In the genomic region with DNA sequence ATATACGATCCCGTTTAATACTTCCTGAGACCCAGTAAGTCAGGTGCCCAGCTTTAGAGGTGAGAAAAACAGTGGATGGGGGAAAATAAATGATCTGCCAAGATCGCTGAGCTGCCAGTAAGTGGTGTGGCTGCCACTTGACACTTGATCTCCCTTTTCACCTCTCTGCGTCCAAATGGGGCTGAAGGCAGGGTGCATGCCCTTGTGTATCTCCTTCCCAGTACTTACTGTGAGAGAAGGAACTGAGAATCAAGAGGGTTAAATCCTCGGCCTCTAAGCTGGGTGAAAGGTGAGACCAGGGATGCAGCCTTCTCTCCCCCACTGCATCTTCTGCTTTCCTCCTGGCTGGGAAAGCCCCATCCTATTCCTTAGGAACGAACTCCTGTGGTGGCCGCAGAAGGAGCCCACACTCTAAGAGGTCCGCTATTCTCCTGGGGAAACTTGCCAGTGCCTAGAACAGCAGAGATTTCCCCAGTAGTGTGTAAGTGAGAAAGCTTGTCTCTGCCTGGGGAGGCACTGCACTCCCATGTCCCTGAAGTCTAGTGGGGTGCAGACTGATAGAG, we compare ENCODE assay signal across 10 mouse cellular contexts. TPM values are rescaled to one million over a fixed set of nuclear protein-coding genes. Genes with fewer than 3 reads are reported as not detected.
DNase-seq lines count a peak whose midpoint lies in the region; ATAC-seq lines count a peak whose summit lies in the region.
"Had no signal": no experiment of that assay in that cellular context is flagged by ENCODE, and none has a peak within 500 bp of the region (broad histone marks: within the 10 kb centered on the region; RNA-seq: fewer than 3 reads in every experiment).

No protein-coding gene starts in this region.

- no peak for DNase-seq in kidney, adult 9 months
- DNase-seq in embryo, embryonic 9.5 days (ENCODE audit: extremely low spot score) = peak; percentile 24
- DNase-seq in Muller cell, postnatal 12 days (ENCODE audit: inconsistent ontology term) = no peak
- no peak for DNase-seq in frontal cortex, postnatal 36 days (ENCODE audit: low spot score in 2 of 2)
- DNase-seq in thymus, postnatal 25 days = no peak
- DNase-seq: adrenal gland, adult 8-10 months; gastrocnemius, postnatal 14 days had no signal

- no peak for ATAC-seq in kidney, embryonic 14.5 days (ENCODE audit: low FRiP score, low TSS enrichment)
- ATAC-seq in hindbrain, embryonic 15.5 days (ENCODE audit: low FRiP score, low read depth) = no peak
- no peak for ATAC-seq in neural tube, embryonic 14.5 days (ENCODE audit: low read depth)

- peak overlapping the region; percentile 69 for H3K4me2 ChIP-seq in kidney, embryonic 14.5 days (replicated peaks; ENCODE audit: low read depth, low read length)
- H3K4me2 ChIP-seq in hindbrain, embryonic 15.5 days = peak overlapping the region; percentile 72
- peak overlapping the region; percentile 75 for H3K4me2 ChIP-seq in neural tube, embryonic 14.5 days (ENCODE audit: low read depth, low read length)

- H3K36me3 ChIP-seq in kidney, embryonic 14.5 days (ENCODE audit: control insufficient read depth, insufficient read depth, low read length) = no peaks in the 10 kb centered on the region
- no peaks in the 10 kb centered on the region for H3K36me3 ChIP-seq in hindbrain, embryonic 15.5 days
- no peaks in the 10 kb centered on the region for H3K36me3 ChIP-seq in neural tube, embryonic 14.5 days (ENCODE audit: control insufficient read depth, insufficient read depth, low read length)

- no peak overlapping the region for H3K9ac ChIP-seq in kidney, embryonic 14.5 days (ENCODE audit: low read depth, low read length)
- H3K9ac ChIP-seq in hindbrain, embryonic 15.5 days = peak overlapping the region; percentile 74
- peak overlapping the region; percentile 26 for H3K9ac ChIP-seq in neural tube, embryonic 14.5 days (replicated peaks; ENCODE audit: low read depth, low read length)

- H3K27ac ChIP-seq in kidney, embryonic 14.5 days (ENCODE audit: low read depth, low read length) = no peak overlapping the region
- H3K27ac ChIP-seq in hindbrain, embryonic 15.5 days (replicated peaks) = peak overlapping the region; percentile 20
- peak overlapping the region; percentile 16; the same call in 1 of the 2 replicates for H3K27ac ChIP-seq in neural tube, embryonic 14.5 days (ENCODE audit: low read depth, low read length)

- no peaks in the 10 kb centered on the region for H3K9me3 ChIP-seq in kidney, embryonic 14.5 days (ENCODE audit: control insufficient read depth, low read length)
- no peaks in the 10 kb centered on the region for H3K9me3 ChIP-seq in hindbrain, embryonic 15.5 days
- H3K9me3 ChIP-seq in neural tube, embryonic 14.5 days (ENCODE audit: control insufficient read depth, low read length) = no peaks in the 10 kb centered on the region

- H3K27me3 ChIP-seq in kidney, embryonic 14.5 days (ENCODE audit: control insufficient read depth, insufficient read depth, low read length) = peaks cover 13% of the 10 kb centered on the region; the same call in 1 of the 2 replicates
- no peaks in the 10 kb centered on the region for H3K27me3 ChIP-seq in hindbrain, embryonic 15.5 days
- no peaks in the 10 kb centered on the region for H3K27me3 ChIP-seq in neural tube, embryonic 14.5 days (ENCODE audit: control insufficient read depth, insufficient read depth, low read length)

- H3K4me3 ChIP-seq in kidney, embryonic 14.5 days (ENCODE audit: low read length) = peak overlapping the region; percentile 47; the same call in 1 of the 2 replicates
- H3K4me3 ChIP-seq in hindbrain, embryonic 15.5 days = peak overlapping the region; percentile 57
- peak overlapping the region; percentile 58 for H3K4me3 ChIP-seq in neural tube, embryonic 14.5 days (ENCODE audit: low read depth, low read length)

- 0 out of 2 replicates have a peak, but pooled peaks cover 3% of the 10 kb centered on the region for H3K4me1 ChIP-seq in kidney, embryonic 14.5 days (ENCODE audit: control insufficient read depth, insufficient read depth, low read length)
- H3K4me1 ChIP-seq in hindbrain, embryonic 15.5 days (replicated peaks) = peaks cover 14% of the 10 kb centered on the region
- 0 out of 2 replicates have a peak, but pooled peaks cover 14% of the 10 kb centered on the region for H3K4me1 ChIP-seq in neural tube, embryonic 14.5 days (ENCODE audit: control insufficient read depth, insufficient read depth, low read length)

- 3% methylated on average over 8 of the region's 8 CpGs for WGBS in kidney, embryonic 14.5 days
- WGBS in hindbrain, embryonic 15.5 days = 5% methylated on average over 8 of the region's 8 CpGs
- WGBS in neural tube, embryonic 14.5 days = 3% methylated on average over 8 of the region's 8 CpGs

RNA-seq across cellular contexts. Expression of a gene that starts 1.1 kb away (rescaled TPM):
- polyA plus RNA-seq in kidney, embryonic 14.5 days (2014; fragmentation: Nextera tagmentation; extraction: Ambion mirVana) = 3.1 and 4.0 TPM in 2 replicates
- polyA plus RNA-seq in hindbrain, embryonic 15.5 days (2015; fragmentation: Nextera tagmentation; extraction: Ambion mirVana) = 62.2 and 62.6 TPM in 2 replicates
- 38.9 and 42.1 TPM in 2 replicates for polyA plus RNA-seq in neural tube, embryonic 14.5 days (2014; fragmentation: Nextera tagmentation; extraction: Ambion mirVana)
